Mouse (Mus musculus): ENCODE measurements around the gene Ankrd6.

Ankrd6 gene

GRCm38 (mm10) chr4:32905913-32906312 is 44.7 kb downstream of the Ankrd6 start:
- DNase-seq (ENCODE audit: low spot score) = no peak

DNA sequence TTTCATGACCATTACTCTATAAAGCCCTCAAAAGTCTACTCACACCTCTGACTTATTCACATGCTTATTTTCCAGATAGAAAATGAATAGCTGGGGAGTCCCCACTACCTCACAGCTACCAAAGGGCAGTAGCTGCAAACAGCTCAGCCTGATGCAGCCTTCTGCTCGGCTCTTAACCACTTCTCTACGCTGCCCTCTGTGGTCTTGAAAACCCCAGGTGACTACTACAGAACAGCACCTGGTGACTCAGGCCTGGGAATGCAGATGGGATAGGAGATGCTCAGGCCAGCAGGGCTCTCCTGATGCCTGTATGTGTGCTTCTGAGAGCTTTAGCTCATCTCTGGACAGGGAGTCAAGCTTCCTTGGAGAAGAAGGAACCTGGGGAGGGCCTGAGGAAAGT is 45.3 kb downstream of the Ankrd6 start:
- no peak for DNase-seq (ENCODE audit: low spot score)

DNA sequence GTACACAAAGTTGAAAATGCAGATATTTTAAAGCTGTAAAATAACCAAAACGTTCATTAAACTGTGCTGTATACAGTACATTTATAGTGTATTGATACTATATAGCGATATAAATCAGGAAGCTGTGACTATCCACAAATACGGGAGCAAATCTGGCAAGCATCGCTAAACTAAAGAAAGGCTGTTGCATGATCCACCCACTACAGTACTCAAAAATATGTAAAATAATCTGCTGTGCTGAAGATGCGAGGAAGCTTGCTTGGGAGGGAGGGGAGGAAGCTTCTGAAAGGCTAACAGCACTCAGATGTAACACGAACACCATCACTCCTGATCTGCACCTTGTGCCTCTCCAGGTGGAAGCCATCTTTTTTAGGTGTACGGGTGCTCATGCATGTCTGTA is 46.8 kb downstream of the Ankrd6 start:
- DNase-seq (ENCODE audit: low spot score) = no peak

DNA sequence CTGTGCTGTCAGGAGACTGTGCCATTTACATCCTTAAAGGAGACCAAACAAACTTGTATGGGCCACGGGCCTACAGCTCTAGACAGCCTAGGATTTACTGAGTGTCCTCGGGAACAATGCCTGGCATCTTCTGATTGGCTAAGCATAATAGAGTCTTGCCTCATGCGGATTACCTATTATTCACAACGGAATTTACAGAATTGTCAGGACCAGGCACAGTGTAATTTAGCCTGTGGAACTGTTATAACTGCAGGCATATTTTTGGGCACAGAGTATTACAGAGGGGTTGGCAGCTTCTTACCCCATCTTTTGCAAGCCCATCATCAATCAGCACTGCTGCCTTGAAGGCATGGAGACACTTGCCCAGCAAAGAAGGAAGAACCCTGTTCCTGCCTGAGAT is 51.6 kb downstream of the Ankrd6 start:
- DNase-seq (ENCODE audit: low spot score) = no peak

DNA sequence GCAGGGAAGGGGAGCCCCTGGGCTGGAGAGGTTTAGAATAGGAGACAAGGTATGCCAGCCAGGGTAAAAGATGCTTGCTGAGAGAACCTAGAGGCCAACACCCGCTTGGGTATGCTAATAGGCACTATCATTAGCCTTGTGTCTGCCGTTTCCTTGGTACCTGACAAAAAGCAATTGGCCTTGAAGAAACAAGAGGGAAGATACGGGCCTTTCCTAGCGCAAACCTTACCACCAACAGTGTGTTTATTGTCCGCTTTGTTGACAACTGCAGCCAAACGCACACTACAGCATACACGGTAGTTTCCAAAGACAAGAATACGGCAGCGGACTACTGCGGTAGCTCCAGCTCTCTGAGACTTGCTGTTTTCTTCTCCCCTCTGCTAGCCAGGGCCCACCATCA is 59.3 kb downstream of the Ankrd6 start:
- no peak for DNase-seq (ENCODE audit: low spot score)

DNA sequence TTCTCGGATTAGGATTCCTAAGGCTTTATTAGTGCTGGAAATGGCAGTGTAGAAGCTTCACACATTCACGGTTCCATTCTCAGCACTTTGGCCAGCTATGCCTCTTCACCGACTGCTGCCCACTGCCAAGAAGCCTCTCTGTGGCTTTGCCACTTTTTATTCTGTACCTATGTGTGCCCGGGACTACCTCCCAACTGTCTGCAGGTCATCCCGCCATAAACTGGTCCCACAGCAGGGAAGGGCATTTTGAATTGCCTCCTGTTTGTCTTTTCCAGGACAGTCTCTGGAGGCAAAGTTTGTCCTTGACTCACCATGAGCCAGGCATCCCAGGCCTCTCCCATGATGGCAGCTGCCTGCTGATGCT is 59.9 kb downstream of the Ankrd6 start:
- DNase-seq (ENCODE audit: low spot score) = no peak

- DNase-seq (ENCODE audit: low spot score) = no peak
Measured at GRCm38 (mm10) chr4:32889996-32890734, 60.5 kb downstream of the Ankrd6 start.

GRCm38 (mm10) chr4:32889246-32889645 is 61.4 kb downstream of the Ankrd6 start:
- peak; percentile 24 for DNase-seq (ENCODE audit: low spot score)

DNA sequence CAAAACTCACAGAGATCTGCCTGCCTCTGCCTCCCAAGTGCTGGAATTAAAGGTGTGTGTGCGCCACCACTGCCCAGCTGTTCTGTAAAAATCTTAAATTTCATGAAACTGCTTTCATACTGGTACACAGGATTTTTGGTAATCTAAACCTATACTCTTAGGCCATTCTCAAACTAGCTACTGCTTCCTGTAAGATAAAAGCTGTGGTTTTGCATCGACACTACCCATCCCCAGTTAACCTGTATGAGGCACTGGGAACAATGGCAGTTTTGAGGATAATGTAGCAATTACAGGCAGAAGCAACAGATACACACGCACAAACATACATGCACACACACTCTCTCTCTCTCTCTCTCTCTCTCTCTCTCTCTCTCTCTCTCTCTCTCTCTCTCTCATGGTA is 64.2 kb downstream of the Ankrd6 start:
- no peak for DNase-seq (ENCODE audit: low spot score)

GRCm38 (mm10) chr4:32884599-32884998 is 66.0 kb downstream of the Ankrd6 start:
- peak; percentile 61 for DNase-seq (ENCODE audit: low spot score)

- no peak for DNase-seq (ENCODE audit: low spot score)
Measured at GRCm38 (mm10) chr4:32881001-32881400, 69.6 kb downstream of the Ankrd6 start.

DNA sequence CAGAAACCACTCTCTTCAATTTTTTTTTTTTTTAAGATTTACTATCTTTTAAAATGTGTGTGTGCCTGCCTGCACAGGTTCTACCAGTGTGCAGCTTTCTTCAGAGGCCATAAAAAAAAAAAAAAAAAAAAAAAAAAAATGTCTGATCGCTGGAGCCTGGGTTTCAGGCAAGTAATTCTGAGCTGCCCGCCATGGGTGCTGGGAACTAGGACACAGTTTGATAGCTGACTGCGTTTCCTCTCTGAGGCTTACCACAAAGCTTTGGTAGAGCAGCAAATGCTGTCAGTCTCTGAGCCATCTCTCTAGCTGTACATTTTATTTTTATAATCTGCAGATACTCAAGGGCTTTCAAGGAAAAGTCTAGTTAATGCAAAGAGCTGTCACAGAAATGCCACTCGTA is 76.0 kb downstream of the Ankrd6 start:
- DNase-seq (ENCODE audit: low spot score) = no peak

GRCm38 (mm10) chr4:32872189-32872749 is 78.4 kb downstream of the Ankrd6 start:
- no peak for DNase-seq (ENCODE audit: low spot score)

DNA sequence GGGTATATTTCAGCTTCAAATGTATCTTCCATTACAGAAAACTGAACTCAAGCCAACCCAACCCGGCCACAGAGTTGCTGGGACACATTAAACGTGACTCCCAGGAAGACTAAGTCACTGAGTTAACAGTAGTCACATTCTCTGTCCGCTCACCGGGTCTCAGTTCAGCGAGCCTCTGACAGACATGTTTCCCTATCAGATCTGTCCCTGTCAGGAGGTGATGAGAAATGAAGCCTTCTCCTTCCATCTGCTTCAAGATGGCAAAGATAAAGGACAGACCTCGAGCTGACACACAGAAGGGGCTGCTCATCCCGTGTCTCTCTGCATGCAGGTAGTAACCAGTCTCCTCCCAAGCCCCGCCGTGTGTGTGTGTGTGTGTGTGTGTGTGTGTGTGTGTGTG is 81.3 kb downstream of the Ankrd6 start:
- DNase-seq (ENCODE audit: low spot score) = no peak

GRCm38 (mm10) chr4:32868858-32869257 is 81.8 kb downstream of the Ankrd6 start:
- no peak for DNase-seq (ENCODE audit: low spot score)

DNA sequence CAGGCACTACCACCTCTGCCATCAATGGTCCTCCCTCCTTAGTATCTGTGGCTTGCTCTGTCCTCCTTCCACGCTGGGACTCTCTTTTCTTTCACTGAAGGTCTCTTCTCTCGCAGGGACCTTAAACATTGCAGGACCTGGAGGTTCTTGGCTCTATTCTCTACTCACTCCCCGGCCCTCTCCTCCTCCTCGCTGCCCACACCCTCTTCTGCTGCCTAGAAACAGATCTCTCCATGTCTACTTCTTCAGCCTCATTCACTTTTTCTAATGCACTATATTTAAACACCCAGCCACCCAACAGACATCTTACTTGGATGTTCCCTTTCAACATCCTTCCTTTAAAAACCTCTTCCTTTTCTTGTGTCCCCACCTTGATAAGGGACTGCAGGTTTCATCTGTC is 82.2 kb downstream of the Ankrd6 start:
- DNase-seq (ENCODE audit: low spot score) = no peak

DNA sequence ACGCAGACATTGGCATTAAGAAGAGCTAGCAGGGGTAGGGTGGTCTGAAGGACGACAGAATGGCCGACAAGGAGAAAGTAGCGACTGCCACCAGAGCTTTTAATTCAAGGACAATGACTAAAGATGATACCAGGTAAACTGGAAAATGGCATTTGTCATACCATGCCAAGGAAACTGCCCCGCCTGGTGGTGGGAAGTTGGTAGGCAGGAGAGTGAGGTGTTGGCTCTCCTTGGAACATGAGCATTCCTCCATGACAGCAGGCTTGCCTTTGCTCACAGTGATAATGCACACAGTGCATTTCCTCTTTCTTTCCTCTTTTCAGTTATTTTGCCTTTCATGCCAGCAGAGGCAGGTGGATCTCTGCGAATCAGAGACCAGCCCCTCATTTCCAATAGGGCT is 83.2 kb downstream of the Ankrd6 start:
- no peak for DNase-seq (ENCODE audit: low spot score)

- DNase-seq (ENCODE audit: low spot score) = no peak
Measured at GRCm38 (mm10) chr4:32864867-32865242, 85.8 kb downstream of the Ankrd6 start.

DNA sequence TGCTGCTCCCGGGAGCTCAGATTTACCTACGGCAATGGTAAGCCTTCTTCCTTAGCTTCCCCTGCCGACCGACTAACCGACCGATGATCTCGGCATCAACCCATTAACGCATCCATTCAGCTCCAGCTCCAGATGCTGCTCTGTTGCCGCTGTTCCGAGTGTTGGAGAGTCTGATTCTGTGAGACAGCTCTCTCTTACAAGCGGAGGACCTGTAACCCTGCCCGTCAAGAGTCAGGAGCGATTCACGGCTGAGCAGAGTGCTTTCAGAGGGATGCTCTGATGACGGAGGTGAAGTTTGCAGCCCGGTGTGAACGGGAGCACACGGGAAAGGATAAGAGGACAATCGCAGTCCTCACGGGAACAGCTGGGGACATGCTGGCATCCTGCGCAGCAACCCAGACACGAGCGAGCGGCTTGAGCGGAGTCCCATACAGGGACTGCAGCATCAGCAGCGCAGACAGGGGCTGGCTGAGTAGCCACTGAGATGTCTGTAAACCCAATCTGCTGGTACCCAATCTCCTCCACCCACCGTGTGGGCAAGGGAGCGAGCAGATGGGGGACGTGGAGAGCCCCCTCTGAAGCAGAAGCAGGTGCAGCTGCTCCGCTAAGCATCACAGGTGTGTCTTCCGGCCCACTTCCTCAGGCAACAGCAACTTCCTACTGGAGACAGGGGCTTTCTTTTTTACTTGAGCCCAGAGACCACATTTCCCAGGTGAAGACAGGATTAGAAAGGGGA is 86.3 kb downstream of the Ankrd6 start:
- peak; percentile 52 for DNase-seq (ENCODE audit: low spot score)

- DNase-seq (ENCODE audit: low spot score) = peak; percentile 45
Measured at GRCm38 (mm10) chr4:32863447-32864130, 87.1 kb downstream of the Ankrd6 start.

DNA sequence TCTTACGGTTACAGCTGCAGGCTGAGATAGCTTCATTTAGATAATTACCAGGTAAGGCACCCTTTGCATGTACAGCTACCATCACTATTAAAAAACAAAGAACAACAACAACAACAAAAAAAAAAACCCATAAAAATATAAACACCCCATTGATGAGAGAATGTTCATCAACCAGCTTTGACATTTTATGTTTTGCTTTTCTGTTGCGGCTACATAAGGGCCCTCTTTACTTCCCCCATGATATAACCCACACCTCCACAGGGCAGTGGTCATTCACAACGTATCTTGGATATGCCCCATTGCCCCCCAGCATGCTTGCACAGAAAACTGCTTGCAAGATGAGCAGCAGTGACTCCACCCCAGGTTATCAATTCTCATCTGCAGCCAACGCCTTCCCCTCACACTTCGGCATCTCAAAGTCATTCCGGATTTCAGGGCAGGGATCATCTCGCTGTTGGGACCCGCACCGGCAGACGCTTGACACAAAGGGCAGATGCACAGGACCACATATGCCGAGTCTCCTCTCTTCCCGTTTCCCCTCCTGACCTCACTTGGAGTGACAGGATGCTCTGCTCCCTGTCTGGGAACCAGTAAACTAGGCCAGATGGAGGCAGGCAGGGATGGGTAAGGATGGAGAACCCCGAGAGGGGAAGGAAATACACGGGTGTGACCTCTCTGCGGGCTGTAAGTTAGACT is 87.7 kb downstream of the Ankrd6 start:
- DNase-seq (ENCODE audit: low spot score) = no peak

DNA sequence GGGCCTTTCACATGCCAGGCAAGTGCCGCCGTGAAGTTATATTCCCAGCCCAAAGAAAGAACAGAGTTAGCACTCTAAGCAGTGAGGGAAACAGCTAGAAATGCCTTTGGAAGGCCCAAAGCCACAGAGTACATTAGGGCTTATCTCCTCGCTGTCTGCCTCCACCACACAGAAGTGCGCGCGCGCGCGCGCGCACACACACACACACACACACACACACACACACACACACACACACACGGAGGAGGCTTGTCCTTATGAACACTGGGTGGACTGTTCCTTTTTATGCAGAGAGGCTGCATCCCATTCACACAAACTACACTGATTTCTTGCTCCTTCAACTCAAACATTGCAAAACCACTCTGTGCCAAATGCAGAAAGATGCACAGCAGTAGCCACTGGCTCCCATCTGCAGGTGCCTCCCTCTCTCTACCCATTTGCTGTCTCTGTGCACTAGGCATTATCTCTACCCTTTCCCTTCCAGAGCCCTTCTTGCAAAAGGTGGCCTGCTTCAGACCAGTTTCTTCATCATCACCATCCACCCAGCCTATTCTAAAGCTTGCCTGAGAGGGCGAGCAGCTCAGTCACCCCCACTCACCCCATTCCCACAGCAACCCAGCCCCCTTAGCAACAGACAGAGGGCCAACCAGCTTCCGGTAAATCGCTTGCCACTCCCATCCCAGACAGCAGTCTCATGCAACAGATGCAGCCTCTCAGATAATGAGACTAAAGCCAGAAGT is 88.5 kb downstream of the Ankrd6 start:
- DNase-seq (ENCODE audit: low spot score) = peak; percentile 66

Measured in retina, embryonic 14.5 days (tissue).